Mouse (Mus musculus) embryonic facial prominence, embryonic 10.5 days (tissue): Measurements from ENCODE around the gene Fev. TPM values are rescaled to one million over a fixed set of nuclear protein-coding genes. Genes with fewer than 3 reads are reported as not detected.

Experiments used
- DNase-seq: peaks from one replicate; pipeline ENCODE4 v3.0.0-alpha.2; 2017; ENCODE audit warnings: low spot score
- H3K27ac ChIP-seq: fragments of 300-500 bp; sonication (generic); replicated peaks from 2 replicates; pipeline ENCODE4 v1.5.1; 2016; ENCODE audit warnings: mild to moderate bottlenecking
- H3K27me3 ChIP-seq: fragments of 300-500 bp; sonication (generic); replicated peaks from 2 replicates; pipeline ENCODE4 v1.6.1; 2016; ENCODE audit warnings: low read depth, mild to moderate bottlenecking; ENCODE audit not compliant: poor library complexity, severe bottlenecking
- H3K36me3 ChIP-seq: fragments of 300-500 bp; sonication (generic); replicated peaks from 2 replicates; pipeline ENCODE4 v1.6.1; 2016; ENCODE audit warnings: mild to moderate bottlenecking, moderate library complexity
- H3K4me1 ChIP-seq: fragments of 300-500 bp; sonication (generic); 2 replicates; pipeline ENCODE4 v1.6.1; 2016
- H3K4me3 ChIP-seq: fragments of 300-500 bp; sonication (generic); 2 replicates; pipeline ENCODE4 v1.5.1; 2016; ENCODE audit warnings: mild to moderate bottlenecking, moderate library complexity
- H3K9me3 ChIP-seq: fragments of 300-500 bp; sonication (generic); 2 replicates; pipeline ENCODE4 v1.6.1; 2016; ENCODE audit warnings: mild to moderate bottlenecking
- WGBS: fragments of 180-500 bp; shearing (Covaris S2); methylation state at CpG from one replicate; pipeline ENCODE4 v1.1.7; 2016; 5-methylcytosine and 5-hydroxymethylcytosine counted together
- polyA plus RNA-seq: library from polyadenylated mRNA; unstranded; fragments of >200 nt; fragmentation: Nextera tagmentation; extraction: Ambion mirVana; gene quantifications from 2 replicates; pipeline ENCODE4 v1.2.1, GENCODE M21; 2016

The Fev gene
- polyA plus RNA-seq, 1 experiment from 2014 or later: not detected

GRCm38 (mm10) chr1:74893134-74893855 lies 8.1 kb upstream of the Fev start, which contains the start of gene Cryba2:
Gene Cryba2 (minus strand): TSS chr1:74893143.
- Histone ChIP-seq H3K36me3 (no peaks in the 10 kb centered on the region), H3K9me3 (no peaks in the 10 kb centered on the region), H3K27ac (no peak within 1 kb of the TSS), H3K27me3 (peaks cover 100% of the 10 kb centered on the region), H3K4me1 (peaks cover 22% of the 10 kb centered on the region), H3K4me3 (peak within 1 kb of the TSS; percentile 23; the same call in 1 of the 2 replicates)
- DNase-seq: peak; percentile 73
- 4% methylated on average over 25 of the region's 25 CpGs for WGBS

GRCm38 (mm10) chr1:74892351-74893133 lies 7.3 kb upstream of the Fev start:
- Histone ChIP-seq H3K4me1 (peaks cover 15% of the 10 kb centered on the region), H3K36me3 (no peaks in the 10 kb centered on the region), H3K27ac (no peak overlapping the region), H3K9me3 (no peaks in the 10 kb centered on the region), H3K27me3 (peaks cover 100% of the 10 kb centered on the region), H3K4me3 (peak overlapping the region; percentile 23; the same call in 1 of the 2 replicates)
- DNase-seq: peak; percentile 34
- WGBS: 2% methylated on average over 39 of the region's 39 CpGs

GRCm38 (mm10) chr1:74891513-74891912 lies 6.3 kb upstream of the Fev start:
- WGBS: 4% methylated on average over 8 of the region's 8 CpGs
- Histone ChIP-seq H3K4me3 (no peak overlapping the region), H3K4me1 (peaks cover 8% of the 10 kb centered on the region), H3K9me3 (no peaks in the 10 kb centered on the region), H3K27ac (no peak overlapping the region), H3K36me3 (no peaks in the 10 kb centered on the region), H3K27me3 (peaks cover 100% of the 10 kb centered on the region)
- DNase-seq: peak; percentile 80

DNA sequence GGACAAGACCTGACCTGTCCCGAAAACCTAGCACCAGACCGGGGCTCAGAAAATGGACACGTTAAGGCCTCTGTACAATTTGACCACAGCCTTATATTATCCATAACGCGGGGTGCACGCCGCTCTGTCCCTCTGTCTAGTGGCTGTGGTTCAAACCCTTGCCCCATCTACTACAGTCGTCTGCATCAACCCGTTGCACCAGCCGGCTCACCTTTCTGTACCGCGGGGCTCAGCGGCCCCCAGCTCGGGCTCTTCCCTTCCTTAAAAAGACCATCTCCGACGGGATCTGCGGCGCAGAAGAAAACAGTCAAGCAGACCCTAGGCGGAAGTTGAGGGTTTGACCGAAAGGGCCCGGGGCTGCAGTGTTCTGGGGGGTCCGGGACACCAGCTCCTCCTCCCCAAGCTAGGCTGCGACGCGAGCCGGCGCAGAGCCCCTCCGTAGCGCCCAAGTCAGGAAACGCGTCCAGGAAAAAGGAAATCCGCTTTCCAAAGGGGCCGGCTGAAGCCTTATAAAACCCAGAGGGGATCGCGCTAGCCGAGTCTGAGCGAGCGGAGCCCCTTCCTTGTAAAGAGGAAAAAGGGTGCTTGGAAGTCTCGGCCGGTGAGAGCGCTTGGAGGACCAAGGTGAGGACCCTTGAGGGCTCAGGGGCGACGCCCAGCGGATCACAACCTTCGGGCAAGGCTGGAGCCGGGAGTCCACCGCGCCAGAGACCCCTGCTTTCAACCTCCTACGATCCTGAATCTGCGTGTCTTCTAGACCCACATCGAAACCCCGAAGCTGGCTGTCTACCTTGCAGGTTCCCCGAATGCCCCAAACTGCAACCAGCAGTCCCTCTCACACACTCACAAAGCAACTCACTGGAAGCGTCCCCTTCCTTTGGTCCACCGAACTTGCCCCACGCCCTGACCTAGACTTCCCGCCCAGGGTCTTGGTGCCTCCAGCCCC lies 750 bp downstream of the Fev start:
- peak; percentile 55 for DNase-seq
- WGBS: under 1% methylated on average over 57 of the region's 57 CpGs
- Histone ChIP-seq H3K9me3 (no peaks in the 10 kb centered on the region), H3K4me1 (peaks cover 32% of the 10 kb centered on the region), H3K4me3 (peak overlapping the region; percentile 48), H3K36me3 (no peaks in the 10 kb centered on the region), H3K27me3 (peaks cover 100% of the 10 kb centered on the region), H3K27ac (no peak overlapping the region)

GRCm38 (mm10) chr1:74883441-74883840 lies 1.8 kb downstream of the Fev start:
- 3% methylated on average over 5 of the region's 5 CpGs for WGBS
- Histone ChIP-seq H3K27ac (no peak overlapping the region), H3K4me3 (no peak overlapping the region), H3K36me3 (no peaks in the 10 kb centered on the region), H3K27me3 (peaks cover 100% of the 10 kb centered on the region), H3K4me1 (peaks cover 32% of the 10 kb centered on the region), H3K9me3 (no peaks in the 10 kb centered on the region)
- DNase-seq: no peak

DNA sequence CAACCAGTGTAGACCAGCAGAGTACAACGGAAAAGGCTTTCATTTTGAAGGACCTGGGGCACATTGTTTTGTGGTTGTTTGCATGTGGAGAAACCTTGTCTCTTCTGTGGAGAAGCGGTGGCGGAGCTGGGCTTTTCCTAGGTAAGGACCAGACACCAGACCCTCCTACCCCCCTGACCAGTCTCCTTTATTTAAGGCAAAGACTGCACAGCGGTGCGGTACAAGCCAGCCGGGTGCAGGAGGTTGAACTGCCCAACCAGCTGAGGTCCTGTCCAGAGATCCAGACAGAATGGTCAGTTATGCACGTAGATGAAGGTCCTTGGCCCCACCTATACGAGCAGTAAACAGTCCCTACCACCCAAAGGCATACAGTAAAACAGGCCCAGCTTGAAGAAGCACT lies 2.4 kb downstream of the Fev start:
- under 1% methylated on average over 8 of the region's 8 CpGs for WGBS
- Histone ChIP-seq H3K27me3 (peaks cover 100% of the 10 kb centered on the region), H3K4me1 (peaks cover 32% of the 10 kb centered on the region), H3K27ac (no peak overlapping the region), H3K9me3 (no peaks in the 10 kb centered on the region), H3K4me3 (0 out of 2 replicates have a peak overlapping the region, but pooled peaks have one; percentile 48), H3K36me3 (no peaks in the 10 kb centered on the region)
- DNase-seq: peak; percentile 33

GRCm38 (mm10) chr1:74882055-74882734 lies 3.0 kb downstream of the Fev start:
- peaks cover 100% of the 10 kb centered on the region for H3K27me3 ChIP-seq
- under 1% methylated on average over 74 of the region's 74 CpGs for WGBS
- DNase-seq: peak; percentile 61
- H3K9me3 ChIP-seq: no peaks in the 10 kb centered on the region
- peak overlapping the region; percentile 48 for H3K4me3 ChIP-seq
- H3K4me1 ChIP-seq: peaks cover 32% of the 10 kb centered on the region
- no peak overlapping the region for H3K27ac ChIP-seq
- no peaks in the 10 kb centered on the region for H3K36me3 ChIP-seq

- H3K4me1 ChIP-seq: peaks cover 31% of the 10 kb centered on the region
- DNase-seq: peak; percentile 81
- no peak overlapping the region for H3K4me3 ChIP-seq
- peaks cover 96% of the 10 kb centered on the region for H3K27me3 ChIP-seq
- H3K36me3 ChIP-seq: no peaks in the 10 kb centered on the region
- 2% methylated on average over 18 of the region's 18 CpGs for WGBS
- no peaks in the 10 kb centered on the region for H3K9me3 ChIP-seq
- H3K27ac ChIP-seq: no peak overlapping the region
Observed at GRCm38 (mm10) chr1:74880785-74881360, 4.3 kb downstream of the Fev start.

GRCm38 (mm10) chr1:74877199-74877598 lies 8.0 kb downstream of the Fev start:
- H3K27me3 ChIP-seq: peaks cover 77% of the 10 kb centered on the region

GRCm38 (mm10) chr1:74872218-74872617 lies 13.0 kb downstream of the Fev start:
- DNase-seq: no peak

More at GRCm38 (mm10) chr1:74877199-74877598, 8.0 kb downstream of the Fev start:
- Histone ChIP-seq H3K27ac (no peak overlapping the region), H3K36me3 (no peaks in the 10 kb centered on the region), H3K4me1 (peaks cover 6% of the 10 kb centered on the region), H3K9me3 (no peaks in the 10 kb centered on the region), H3K4me3 (no peak overlapping the region)
- 57% methylated on average over 3 of the region's 3 CpGs for WGBS
- no peak for DNase-seq

GRCm38 (mm10) chr1:74861783-74862182 lies 23.4 kb downstream of the Fev start:
- H3K9me3 ChIP-seq: no peaks in the 10 kb centered on the region
- DNase-seq: no peak
- peaks cover 20% of the 10 kb centered on the region for H3K4me1 ChIP-seq
- peaks cover 44% of the 10 kb centered on the region for H3K27me3 ChIP-seq
- H3K36me3 ChIP-seq: no peaks in the 10 kb centered on the region
- no peak overlapping the region for H3K27ac ChIP-seq
- H3K4me3 ChIP-seq: no peak overlapping the region

More at GRCm38 (mm10) chr1:74872218-74872617, 13.0 kb downstream of the Fev start:
- no peaks in the 10 kb centered on the region for H3K9me3 ChIP-seq
- H3K27me3 ChIP-seq: peaks cover 40% of the 10 kb centered on the region
- WGBS: 65% methylated on average over 2 of the region's 2 CpGs
- no peaks in the 10 kb centered on the region for H3K4me1 ChIP-seq
- no peaks in the 10 kb centered on the region for H3K36me3 ChIP-seq
- no peak overlapping the region for H3K27ac ChIP-seq
- H3K4me3 ChIP-seq: no peak overlapping the region
